Mouse (Mus musculus) CH12.LX (cell line): Measurements from ENCODE around the gene Pkhd1. TPM values are rescaled to one million over a fixed set of nuclear protein-coding genes. Genes with fewer than 3 reads are reported as not detected.

Experiments used
- DNase-seq: peaks from one replicate; pipeline ENCODE4 v3.0.0-alpha.2; 2013; ENCODE audit errors: extremely low read depth
- H3K27ac ChIP-seq: 2 replicates; pipeline ENCODE4 v1.5.1; 2012; ENCODE audit warnings: low read depth, mild to moderate bottlenecking, control low read depth, moderate library complexity; ENCODE audit not compliant: insufficient read depth
- H3K27me3 ChIP-seq: replicated peaks from 2 replicates; pipeline ENCODE3; 2012; ENCODE audit warnings: inconsistent platforms
- H3K36me3 ChIP-seq, 2 experiments: replicated peaks in 1 of 2; 2 replicates each; pipeline versions ENCODE3 to v1.6.1; 2012; ENCODE audit warnings: inconsistent platforms in 1 of 2, low read length in 1 of 2, mild to moderate bottlenecking in 1 of 2, mixed read lengths in 1 of 2, moderate library complexity in 1 of 2; ENCODE audit not compliant: control insufficient read depth in 1 of 2, insufficient read depth in 1 of 2
- H3K4me1 ChIP-seq, 2 experiments: 2 replicates each; pipeline ENCODE4 v1.6.1; 2012; ENCODE audit warnings: inconsistent platforms in 1 of 2, moderate library complexity in 1 of 2; ENCODE audit not compliant: insufficient read depth in 2 of 2, control insufficient read depth in 1 of 2
- H3K4me2 ChIP-seq: 2 replicates; pipeline ENCODE4 v1.6.1; 2012; ENCODE audit warnings: low read depth, mild to moderate bottlenecking, control low read depth; ENCODE audit not compliant: poor library complexity, insufficient read depth, severe bottlenecking
- H3K4me3 ChIP-seq, 3 experiments: fragments of 150-350 bp in 1 of 3; sonication (generic) in 1 of 3; replicated peaks in 1 of 3; 2 replicates each; pipeline versions ENCODE3 to v1.5.1; 2011 to 2012; ENCODE audit warnings: low read depth in 2 of 3, low read length in 2 of 3, mild to moderate bottlenecking in 2 of 3, moderate library complexity in 2 of 3, control low read depth in 1 of 3, improper control_type of control experiment in 1 of 3, inconsistent platforms in 1 of 3, mixed read lengths in 1 of 3; ENCODE audit not compliant: poor library complexity in 1 of 3
- H3K79me2 ChIP-seq: replicated peaks from 2 replicates; pipeline ENCODE4 v1.6.1; 2012; ENCODE audit warnings: mild to moderate bottlenecking, moderate library complexity; ENCODE audit not compliant: control insufficient read depth, poor library complexity, insufficient read depth, severe bottlenecking; ENCODE audit errors: extremely low read depth
- H3K9ac ChIP-seq: 2 replicates; pipeline ENCODE4 v1.6.1; 2012; ENCODE audit warnings: low read depth, mild to moderate bottlenecking, control low read depth, moderate library complexity; ENCODE audit not compliant: insufficient read depth
- H3K9me3 ChIP-seq: replicated peaks from 2 replicates; pipeline ENCODE3; 2012; ENCODE audit warnings: low read length, inconsistent platforms, mixed read lengths
- BHLHE40 ChIP-seq: IDR thresholded peaks from 2 replicates; pipeline ENCODE4 v1.6.1; 2011; ENCODE audit warnings: mild to moderate bottlenecking, low read depth, low read length, improper control_type of control experiment
- CHD1 ChIP-seq: IDR thresholded peaks from 2 replicates; pipeline ENCODE4 v1.6.1; 2012; ENCODE audit warnings: low read depth, low read length, improper control_type of control experiment, inconsistent platforms
- E2F4 ChIP-seq: IDR thresholded peaks from 2 replicates; pipeline ENCODE4 v1.6.1; 2011; ENCODE audit warnings: low read depth, low read length, improper control_type of control experiment; ENCODE audit not compliant: insufficient replicate concordance
- ETS1 ChIP-seq: conservative IDR thresholded peaks from 2 replicates; pipeline ENCODE4 v1.6.1; 2012; ENCODE audit warnings: low read depth, mild to moderate bottlenecking, inconsistent platforms, low read length, improper control_type of control experiment, moderate library complexity
- KAT2A ChIP-seq: IDR thresholded peaks from 2 replicates; pipeline ENCODE4 v1.6.1; 2012; ENCODE audit warnings: low read length, improper control_type of control experiment, inconsistent platforms; ENCODE audit not compliant: insufficient replicate concordance
- MAZ ChIP-seq: IDR thresholded peaks from 2 replicates; pipeline ENCODE4 v1.6.1; 2012; ENCODE audit warnings: low read depth, mild to moderate bottlenecking, inconsistent platforms, low read length, improper control_type of control experiment, moderate library complexity
- MXI1 ChIP-seq: IDR thresholded peaks from 2 replicates; pipeline ENCODE4 v1.6.1; 2011; ENCODE audit warnings: mild to moderate bottlenecking, low read depth, low read length, improper control_type of control experiment
- NELFE ChIP-seq: IDR thresholded peaks from 2 replicates; pipeline ENCODE4 v1.6.1; 2011; ENCODE audit warnings: low read depth, low read length, improper control_type of control experiment
- NRF1 ChIP-seq: IDR thresholded peaks from 2 replicates; pipeline ENCODE4 v1.6.1; 2014; ENCODE audit warnings: low read depth, mild to moderate bottlenecking, inconsistent platforms, low read length, improper control_type of control experiment, moderate library complexity
- PAX5 ChIP-seq: IDR thresholded peaks from 2 replicates; pipeline ENCODE4 v1.6.1; 2012; ENCODE audit warnings: low read length, inconsistent platforms, mixed read lengths
- POLR2A ChIP-seq: IDR thresholded peaks from 2 replicates; pipeline ENCODE4 v1.6.1; 2011; ENCODE audit warnings: low read depth, mild to moderate bottlenecking, improper control_type of control experiment, low read length
- POLR2AphosphoS2 ChIP-seq: IDR thresholded peaks from 2 replicates; pipeline ENCODE4 v1.6.1; 2011; ENCODE audit warnings: low read depth, low read length, improper control_type of control experiment
- RCOR1 ChIP-seq: conservative IDR thresholded peaks from 2 replicates; pipeline ENCODE4 v1.6.1; 2012; ENCODE audit warnings: low read depth, mild to moderate bottlenecking, inconsistent platforms, low read length, improper control_type of control experiment
- UBTF ChIP-seq: IDR thresholded peaks from 2 replicates; pipeline ENCODE4 v1.6.1; 2012; ENCODE audit warnings: low read depth, mild to moderate bottlenecking, inconsistent platforms, low read length, improper control_type of control experiment, moderate library complexity
- USF1 ChIP-seq: IDR thresholded peaks from 2 replicates; pipeline ENCODE4 v1.6.1; 2014; ENCODE audit warnings: low read depth, mild to moderate bottlenecking, inconsistent platforms, low read length, improper control_type of control experiment
- USF2 ChIP-seq: conservative IDR thresholded peaks from 2 replicates; pipeline ENCODE4 v1.6.1; 2011; ENCODE audit warnings: low read depth, low read length, improper control_type of control experiment
- ZNF384 ChIP-seq: IDR thresholded peaks from 2 replicates; pipeline ENCODE4 v1.6.1; 2012; ENCODE audit warnings: low read depth, low read length, improper control_type of control experiment, inconsistent platforms
- dilution Hi-C: fragments of 300-500 bp; cut with MboI; formaldehyde crosslinking; loops from 2 replicates; pipeline ENCODE4 v1.14.3; 2020; ENCODE audit warnings: low sequenced_read_pairs; ENCODE audit not compliant: extremely low pct_unique_long_range_greater_than_20kb, extremely low pct_ligation_motif_present
- in situ Hi-C: fragments of 300-500 bp; cut with MboI; formaldehyde crosslinking; loops from 3 replicates; pipeline ENCODE4 v1.14.3; 2019; ENCODE audit warnings: low sequenced_read_pairs, low pct_ligation_motif_present, low pct_unique_long_range_greater_than_20kb, mixed read lengths
- polyA plus RNA-seq: library from polyadenylated mRNA; unstranded; fragments of >175 nt; gene quantifications from 2 replicates; pipeline ENCODE4 v1.2.1, GENCODE M21; 2012; ENCODE audit warnings: low read depth; ENCODE audit not compliant: insufficient read length
- total RNA-seq, 2 experiments: library from RNA; depleted of rRNA; stranded (reverse); fragments of 300-350 nt in 1 of 2; fragments of >200 nt in 1 of 2; gene quantifications; 2 replicates each; pipeline ENCODE4 v1.2.3; 2012 to 2014

Pkhd1 gene
- total and polyA plus RNA-seq, 3 experiments = not detected

- dilution Hi-C loops (no loop called here), in situ Hi-C loops (no loop called here)
- Histone ChIP-seq H3K79me2 (no peaks in the 10 kb centered on the region), H3K27me3 (no peaks in the 10 kb centered on the region), H3K9ac (no peak overlapping the region), H3K9me3 (no peaks in the 10 kb centered on the region), H3K4me2 (no peak overlapping the region), H3K36me3 (no peaks in the 10 kb centered on the region), H3K4me3 (no peak overlapping the region), H3K4me1 (no peaks in the 10 kb centered on the region), H3K27ac (no peak overlapping the region)
- no peak for DNase-seq
- TF ChIP-seq NRF1 = no peak
- no peak for TF ChIP-seq MAZ
- no peak for TF ChIP-seq MXI1
- TF ChIP-seq USF2 = no peak
- no peak for TF ChIP-seq ZNF384
- no peak for TF ChIP-seq KAT2A
- TF ChIP-seq BHLHE40 = no peak
- no peak for TF ChIP-seq ETS1
- no peak for TF ChIP-seq E2F4
- no peak for TF ChIP-seq NELFE
- no peak for TF ChIP-seq PAX5
- no peak for TF ChIP-seq UBTF
- TF ChIP-seq POLR2A = no peak
- TF ChIP-seq CHD1 = no peak
- TF ChIP-seq POLR2AphosphoS2 = no peak
These were observed 17.0 kb upstream of the Pkhd1 start for GRCm38 (mm10) chr1:20634856-20635255.

- TF ChIP-seq USF1 = no peak
- TF ChIP-seq RCOR1 = no peak
- Histone ChIP-seq H3K4me1 (no peaks in the 10 kb centered on the region), H3K9ac (no peak overlapping the region), H3K9me3 (no peaks in the 10 kb centered on the region), H3K79me2 (no peaks in the 10 kb centered on the region), H3K36me3 (no peaks in the 10 kb centered on the region), H3K4me3 (no peak overlapping the region), H3K27me3 (no peaks in the 10 kb centered on the region), H3K4me2 (no peak overlapping the region), H3K27ac (no peak overlapping the region)
- in situ Hi-C loops (no loop called here), dilution Hi-C loops (no loop called here)
- no peak for DNase-seq
These were observed 15.5 kb upstream of the Pkhd1 start for GRCm38 (mm10) chr1:20633276-20633869.
